Mouse (Mus musculus): ENCODE measurements around the gene Pcyt1a. TPM values are rescaled to one million over a fixed set of nuclear protein-coding genes. Genes with fewer than 3 reads are reported as not detected.

Pcyt1a gene
- polyA plus RNA-seq (2015; fragmentation: Illumina TruSeq; extraction: RNeasy Lipid Tissue Mini Kit (QIAGEN cat#74804); ENCODE audit: insufficient read depth, low read depth, low replicate concordance): 6.3 TPM

GRCm38 (mm10) chr16:32430474-32431046, at the start of gene Pcyt1a:
Gene Pcyt1a (plus strand): TSS chr16:32430921.

GRCm38 (mm10) chr16:32400267-32400666, 30.5 kb upstream of the Pcyt1a start, which contains the start of gene Tm4sf19:
Gene Tm4sf19 (plus strand): TSS chr16:32400506.

GRCm38 (mm10) chr16:32419517-32420483, 10.9 kb upstream of the Pcyt1a start, which contains the start of gene Tctex1d2:
Gene Tctex1d2 (plus strand): TSS chr16:32419702.

GRCm38 (mm10) chr16:32487234-32488111, 56.8 kb downstream of the Pcyt1a start, which contains the start of gene Slc51a:
Gene Slc51a (minus strand): TSS chr16:32487879.

GRCm38 (mm10) chr16:32495965-32496364, 65.2 kb downstream of the Pcyt1a start, which contains the start of gene Zdhhc19:
Gene Zdhhc19 (plus strand): TSS chr16:32496265.

Other genes starting within 250 kb of the Pcyt1a start
- gene Fbxo45, start 183.8 kb upstream of the Pcyt1a start, polyA plus RNA-seq (2015; fragmentation: Illumina TruSeq; extraction: RNeasy Lipid Tissue Mini Kit (QIAGEN cat#74804); ENCODE audit: insufficient read depth, low read depth, low replicate concordance): 2.3 TPM
- gene Wdr53, start 183.7 kb upstream of the Pcyt1a start, polyA plus RNA-seq (2015; fragmentation: Illumina TruSeq; extraction: RNeasy Lipid Tissue Mini Kit (QIAGEN cat#74804); ENCODE audit: insufficient read depth, low read depth, low replicate concordance): 2.8 TPM
- not detected for gene Smco1, start 159.5 kb upstream of the Pcyt1a start, polyA plus RNA-seq (2015; fragmentation: Illumina TruSeq; extraction: RNeasy Lipid Tissue Mini Kit (QIAGEN cat#74804); ENCODE audit: insufficient read depth, low read depth, low replicate concordance)
- 3.5 TPM for gene Rnf168, start 153.5 kb upstream of the Pcyt1a start, polyA plus RNA-seq (2015; fragmentation: Illumina TruSeq; extraction: RNeasy Lipid Tissue Mini Kit (QIAGEN cat#74804); ENCODE audit: insufficient read depth, low read depth, low replicate concordance)
- 2.9 TPM for gene Ubxn7, start 98.7 kb upstream of the Pcyt1a start, polyA plus RNA-seq (2015; fragmentation: Illumina TruSeq; extraction: RNeasy Lipid Tissue Mini Kit (QIAGEN cat#74804); ENCODE audit: insufficient read depth, low read depth, low replicate concordance)
- gene Tm4sf19, start 30.4 kb upstream of the Pcyt1a start, polyA plus RNA-seq (2015; fragmentation: Illumina TruSeq; extraction: RNeasy Lipid Tissue Mini Kit (QIAGEN cat#74804); ENCODE audit: insufficient read depth, low read depth, low replicate concordance): not detected
- 2.8 TPM for gene Tctex1d2, start 11.2 kb upstream of the Pcyt1a start, polyA plus RNA-seq (2015; fragmentation: Illumina TruSeq; extraction: RNeasy Lipid Tissue Mini Kit (QIAGEN cat#74804); ENCODE audit: insufficient read depth, low read depth, low replicate concordance)
- gene Slc51a, start 57.0 kb downstream of the Pcyt1a start, polyA plus RNA-seq (2015; fragmentation: Illumina TruSeq; extraction: RNeasy Lipid Tissue Mini Kit (QIAGEN cat#74804); ENCODE audit: insufficient read depth, low read depth, low replicate concordance): not detected
- gene Zdhhc19, start 65.3 kb downstream of the Pcyt1a start, polyA plus RNA-seq (2015; fragmentation: Illumina TruSeq; extraction: RNeasy Lipid Tissue Mini Kit (QIAGEN cat#74804); ENCODE audit: insufficient read depth, low read depth, low replicate concordance): not detected
- gene Tfrc, start 178.0 kb downstream of the Pcyt1a start, polyA plus RNA-seq (2015; fragmentation: Illumina TruSeq; extraction: RNeasy Lipid Tissue Mini Kit (QIAGEN cat#74804); ENCODE audit: insufficient read depth, low read depth, low replicate concordance): 8.4 TPM
- 15.7 TPM for gene Tnk2, start 213.0 kb downstream of the Pcyt1a start, polyA plus RNA-seq (2015; fragmentation: Illumina TruSeq; extraction: RNeasy Lipid Tissue Mini Kit (QIAGEN cat#74804); ENCODE audit: insufficient read depth, low read depth, low replicate concordance)

Measured in pancreas, adult 10 weeks (tissue).